Mouse (Mus musculus) adipocyte (in vitro differentiated cells): ENCODE results near the gene Fam168a.
"Not testable (repeated sequence)": the region's sequence is repeated elsewhere in the genome, so short reads cannot be mapped to it uniquely, and the experiment has no call there.

Experiments used
- DNase-seq: peaks from one replicate; pipeline ENCODE4 v3.0.0-alpha.2; 2016; ENCODE audit warnings: low spot score

Fam168a gene

GRCm38 (mm10) chr7:100706883-100707480 is 547 bp downstream of the Fam168a start:
- DNase-seq: no peak

GRCm38 (mm10) chr7:100718741-100719140 is 12.3 kb downstream of the Fam168a start:
- no peak for DNase-seq

- no peak for DNase-seq
Measured at GRCm38 (mm10) chr7:100722268-100722667, 15.8 kb downstream of the Fam168a start.

GRCm38 (mm10) chr7:100723453-100724294 is 17.2 kb downstream of the Fam168a start:
- DNase-seq: no peak

GRCm38 (mm10) chr7:100727538-100728085 is 21.2 kb downstream of the Fam168a start:
- peak; percentile 19 for DNase-seq

GRCm38 (mm10) chr7:100729778-100730177 is 23.3 kb downstream of the Fam168a start:
- no peak for DNase-seq

GRCm38 (mm10) chr7:100732341-100733050 is 26.1 kb downstream of the Fam168a start:
- DNase-seq: peak; percentile 58

GRCm38 (mm10) chr7:100733051-100733813 is 26.8 kb downstream of the Fam168a start:
- DNase-seq: peak; percentile 53

GRCm38 (mm10) chr7:100734201-100734600 is 27.8 kb downstream of the Fam168a start:
- no peak for DNase-seq

- not testable (repeated sequence) for DNase-seq
Measured at GRCm38 (mm10) chr7:100734905-100735304, 28.5 kb downstream of the Fam168a start.

GRCm38 (mm10) chr7:100736131-100736530 is 29.7 kb downstream of the Fam168a start:
- DNase-seq: no peak

GRCm38 (mm10) chr7:100744372-100744771 is 37.9 kb downstream of the Fam168a start:
- DNase-seq: no peak

GRCm38 (mm10) chr7:100750101-100750500 is 43.7 kb downstream of the Fam168a start:
- no peak for DNase-seq

- DNase-seq: no peak
Measured at GRCm38 (mm10) chr7:100758718-100759117, 52.3 kb downstream of the Fam168a start.

- no peak for DNase-seq
Measured at GRCm38 (mm10) chr7:100762726-100763125, 56.3 kb downstream of the Fam168a start.

GRCm38 (mm10) chr7:100767568-100767967 is 61.1 kb downstream of the Fam168a start:
- DNase-seq: no peak

- DNase-seq: no peak
Measured at GRCm38 (mm10) chr7:100768009-100768408, 61.6 kb downstream of the Fam168a start.

- no peak for DNase-seq
Measured at GRCm38 (mm10) chr7:100769534-100770083, 63.2 kb downstream of the Fam168a start.

GRCm38 (mm10) chr7:100770669-100771341 is 64.4 kb downstream of the Fam168a start:
- DNase-seq: no peak

GRCm38 (mm10) chr7:100774189-100774588 is 67.8 kb downstream of the Fam168a start:
- no peak for DNase-seq

- no peak for DNase-seq
Measured at GRCm38 (mm10) chr7:100775810-100776209, 69.4 kb downstream of the Fam168a start.
